In genomic region chr12:15718827-15719226, GRCm38 (mm10) we compare ENCODE assay signal across 13 mouse cellular contexts.
DNase-seq lines count a peak whose midpoint lies in the region; ATAC-seq lines count a peak whose summit lies in the region.
"Had no signal": no experiment of that assay in that cellular context is flagged by ENCODE, and none has a peak within 500 bp of the region (broad histone marks: within the 10 kb centered on the region; RNA-seq: fewer than 3 reads in every experiment).

No protein-coding gene starts in this region.

- H3K9me3 ChIP-seq in midbrain, embryonic 16.5 days (replicated peaks; ENCODE audit: control insufficient read depth, low read length, poor library complexity, severe bottlenecking) = no peaks in the 10 kb centered on the region
- H3K9me3 ChIP-seq in forebrain, embryonic 16.5 days (ENCODE audit: control insufficient read depth, low read length) = no peaks in the 10 kb centered on the region
- H3K9me3 ChIP-seq: intestine, embryonic 15.5 days; megakaryocyte, embryonic 14.5 days had no signal

- WGBS in midbrain, embryonic 16.5 days = 80% methylated on average over 1 of the region's 1 CpGs
- 78% methylated on average over 1 of the region's 1 CpGs for WGBS in forebrain, embryonic 16.5 days

- no peak overlapping the region for H3K27ac ChIP-seq in midbrain, embryonic 16.5 days (ENCODE audit: low read length)
- no peak overlapping the region for H3K27ac ChIP-seq in forebrain, embryonic 16.5 days (ENCODE audit: low read length)
- H3K27ac ChIP-seq: intestine, embryonic 15.5 days had no signal

- no peak overlapping the region for H3K4me2 ChIP-seq in midbrain, embryonic 16.5 days (ENCODE audit: low read length)
- H3K4me2 ChIP-seq in forebrain, embryonic 16.5 days (ENCODE audit: low read length) = no peak overlapping the region
- H3K4me2 ChIP-seq: intestine, embryonic 15.5 days had no signal

- no peak for ATAC-seq in midbrain, embryonic 16.5 days
- ATAC-seq in forebrain, embryonic 16.5 days = no peak
- ATAC-seq: intestine, embryonic 15.5 days had no signal

- no peaks in the 10 kb centered on the region for H3K4me1 ChIP-seq in midbrain, embryonic 16.5 days (ENCODE audit: control insufficient read depth, insufficient read depth, low read length)
- H3K4me1 ChIP-seq in forebrain, embryonic 16.5 days (replicated peaks; ENCODE audit: control insufficient read depth, insufficient read depth, low read length) = no peaks in the 10 kb centered on the region
- H3K4me1 ChIP-seq: intestine, embryonic 15.5 days had no signal

- intact Hi-C loops in heart, postnatal 14 days (cut with DNase I) = no loop called here

- H3K4me3 ChIP-seq in midbrain, embryonic 16.5 days (ENCODE audit: low read depth, low read length) = no peak overlapping the region
- H3K4me3 ChIP-seq in forebrain, embryonic 16.5 days (replicated peaks; ENCODE audit: low read length) = no peak overlapping the region
- H3K4me3 ChIP-seq: intestine, embryonic 15.5 days; megakaryocyte, embryonic 14.5 days had no signal

- peak; percentile 26 for DNase-seq in adrenal gland, adult 2 months
- DNase-seq in adrenal gland, adult 18-20 months (ENCODE audit: low spot score in 2 of 2) = no peak
- peak; percentile 25 for DNase-seq in adrenal gland, postnatal 14 days
- DNase-seq in heart, postnatal 14 days = peak; percentile 40 to 50
- DNase-seq in kidney, postnatal 25 days = peak; percentile 71 to 84
- DNase-seq in cerebellum, postnatal 14 days = no peak
- DNase-seq: cerebellum, adult 2 months; liver; thymus, adult 18-20 months had no signal

- H3K36me3 ChIP-seq in midbrain, embryonic 16.5 days (ENCODE audit: control insufficient read depth, insufficient read depth, low read length) = no peaks in the 10 kb centered on the region
- H3K36me3 ChIP-seq in forebrain, embryonic 16.5 days (ENCODE audit: control insufficient read depth, insufficient read depth) = no peaks in the 10 kb centered on the region
- H3K36me3 ChIP-seq: intestine, embryonic 15.5 days had no signal

- H3K9ac ChIP-seq in midbrain, embryonic 16.5 days (ENCODE audit: low read depth, low read length) = no peak overlapping the region
- no peak overlapping the region for H3K9ac ChIP-seq in forebrain, embryonic 16.5 days (replicated peaks; ENCODE audit: low read depth, low read length)
- H3K9ac ChIP-seq: intestine, embryonic 15.5 days had no signal

- no peaks in the 10 kb centered on the region for H3K27me3 ChIP-seq in midbrain, embryonic 16.5 days (ENCODE audit: control insufficient read depth, insufficient read depth, low read depth, low read length)
- H3K27me3 ChIP-seq in forebrain, embryonic 16.5 days (replicated peaks; ENCODE audit: control insufficient read depth, insufficient read depth, low read length) = no peaks in the 10 kb centered on the region
- H3K27me3 ChIP-seq: intestine, embryonic 15.5 days; megakaryocyte, embryonic 14.5 days had no signal

Comparison
In these comparisons a context has a peak if more than half of its experiments do, and no peak if none do; other contexts are left out.
1. DNase-seq: peak in adrenal gland, adult 2 months (single experiment), adrenal gland, postnatal 14 days (single experiment), heart, postnatal 14 days (2 of 2) and kidney, postnatal 25 days (2 of 2); none in adrenal gland, adult 18-20 months (0 of 2) and cerebellum, postnatal 14 days (0 of 2).